Mouse (Mus musculus) ES-E14 (cell line): ENCODE data around the gene Dpp6.

Experiments used
- CHD2 ChIP-seq: IDR thresholded peaks from 2 replicates; pipeline ENCODE4 v1.6.1; 2014; ENCODE audit warnings: mild to moderate bottlenecking, low read depth, low read length, inconsistent platforms
- HCFC1 ChIP-seq: IDR thresholded peaks from 2 replicates; pipeline ENCODE4 v1.6.1; 2012; ENCODE audit warnings: low read length, inconsistent platforms, borderline replicate concordance; ENCODE audit not compliant: insufficient read depth
- MAFK ChIP-seq: IDR thresholded peaks from 2 replicates; pipeline ENCODE4 v1.6.1; 2014; ENCODE audit warnings: mild to moderate bottlenecking, low read depth, low read length, inconsistent platforms; ENCODE audit not compliant: insufficient read depth
- ZC3H11A ChIP-seq: IDR thresholded peaks from 2 replicates; pipeline ENCODE4 v1.6.1; 2012; ENCODE audit warnings: low read depth, mild to moderate bottlenecking, inconsistent platforms, low read length, borderline replicate concordance
- ZNF384 ChIP-seq: IDR thresholded peaks from 2 replicates; pipeline ENCODE4 v1.6.1; 2012; ENCODE audit warnings: low read depth, low read length, inconsistent platforms

DNA sequence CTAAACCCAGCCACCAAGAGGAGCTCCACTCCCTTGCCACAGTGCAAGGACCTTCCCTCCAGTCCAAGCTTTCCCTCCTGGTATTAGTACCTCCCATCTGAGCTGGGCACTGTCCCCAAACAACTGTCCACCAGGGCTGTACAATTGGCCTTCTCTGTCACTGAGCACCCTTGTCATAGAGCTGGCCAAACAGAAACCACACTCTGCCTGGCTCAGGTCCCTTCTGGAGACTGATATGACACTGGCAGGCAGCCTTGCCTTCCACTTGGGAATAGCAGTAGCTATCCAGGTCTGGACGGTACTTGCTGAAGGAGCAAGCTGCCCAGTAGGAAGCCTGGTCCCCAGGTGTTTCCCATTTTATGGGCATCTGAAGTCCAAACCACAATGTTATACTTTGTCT, 806.9 kb downstream of the Dpp6 start:
- TF ChIP-seq MAFK, result no peak
- no peak for TF ChIP-seq CHD2
- no peak for TF ChIP-seq ZNF384
- no peak for TF ChIP-seq HCFC1
- no peak for TF ChIP-seq ZC3H11A
